Mouse (Mus musculus) small intestine, adult 2 months (tissue): ENCODE results near the gene Lrrc59. TPM values are rescaled to one million over a fixed set of nuclear protein-coding genes. Genes with fewer than 3 reads are reported as not detected.
A peak's percentile ranks its signal among the peaks of the same experiment; 100 is the strongest.

ENCODE experiments used
- H3K27ac ChIP-seq: fragments of 200-500 bp; 2 replicates; pipeline ENCODE4 v1.5.1; 2012; ENCODE audit warnings: low read depth, low read length, control low read depth, inconsistent platforms; ENCODE audit not compliant: insufficient read depth
- H3K27me3 ChIP-seq: fragments of 200-500 bp; 2 replicates; pipeline ENCODE4 v1.6.1; 2012; ENCODE audit warnings: mild to moderate bottlenecking, moderate library complexity, low read length, inconsistent platforms; ENCODE audit not compliant: control insufficient read depth, insufficient read depth
- H3K36me3 ChIP-seq: fragments of 200-500 bp; 2 replicates; pipeline ENCODE4 v1.6.1; 2012; ENCODE audit warnings: mild to moderate bottlenecking, low read length, control low read depth, inconsistent platforms; ENCODE audit not compliant: control insufficient read depth, insufficient read depth
- H3K4me1 ChIP-seq: fragments of 200-500 bp; 2 replicates; pipeline ENCODE4 v1.6.1; 2012; ENCODE audit warnings: low read length, inconsistent platforms, mixed read lengths; ENCODE audit not compliant: control insufficient read depth, insufficient read depth, insufficient read length
- H3K4me3 ChIP-seq: fragments of 200-500 bp; 2 replicates; pipeline ENCODE4 v1.5.1; 2012; ENCODE audit warnings: low read depth, mild to moderate bottlenecking, control low read depth, inconsistent platforms, low read length, moderate library complexity
- CTCF ChIP-seq: fragments of 200-500 bp; IDR thresholded peaks from 2 replicates; pipeline ENCODE4 v1.5.1; 2012; ENCODE audit warnings: low read depth, mild to moderate bottlenecking, control low read depth, inconsistent platforms, low read length, moderate library complexity, mixed read lengths; ENCODE audit not compliant: insufficient replicate concordance, insufficient read length; ENCODE audit errors: extremely low read depth
- POLR2A ChIP-seq: fragments of 200-500 bp; IDR thresholded peaks from 2 replicates; pipeline ENCODE4 v1.6.1; 2012; ENCODE audit warnings: low read depth, mild to moderate bottlenecking, control low read depth, inconsistent platforms, low read length, moderate library complexity
- WGBS: fragments of 180-500 bp; shearing (Covaris S2); methylation state at CpG from one replicate; pipeline ENCODE4 v1.1.7; 2018; 5-methylcytosine and 5-hydroxymethylcytosine counted together
- polyA plus RNA-seq: library from polyadenylated mRNA; depleted of rRNA; stranded (reverse); fragments of >200 nt; gene quantifications from 2 replicates; pipeline ENCODE4 v1.2.3, GENCODE M21; 2012

Lrrc59 gene
- polyA plus RNA-seq, 1 experiment: 169 TPM

- H3K36me3 ChIP-seq: no peaks in the 10 kb centered on the region
- H3K4me3 ChIP-seq: no peak overlapping the region
- no peak for TF ChIP-seq POLR2A
- TF ChIP-seq CTCF: peak; percentile 22; the same call in 1 of the 2 replicates
- WGBS: 78% methylated on average over 6 of the region's 6 CpGs
- H3K4me1 ChIP-seq: peaks cover 23% of the 10 kb centered on the region
- no peak overlapping the region for H3K27ac ChIP-seq
- H3K27me3 ChIP-seq: no peaks in the 10 kb centered on the region
Observed at GRCm38 (mm10) chr11:94598437-94599120, 31.0 kb upstream of the Lrrc59 start.

- no peaks in the 10 kb centered on the region for H3K36me3 ChIP-seq
- peaks cover 29% of the 10 kb centered on the region for H3K4me1 ChIP-seq
- no peaks in the 10 kb centered on the region for H3K27me3 ChIP-seq
- H3K4me3 ChIP-seq: peak overlapping the region; percentile 69; the same call in 1 of the 2 replicates
- TF ChIP-seq POLR2A: no peak
- WGBS: 89% methylated on average over 7 of the region's 7 CpGs
- no peak overlapping the region for H3K27ac ChIP-seq
Observed at GRCm38 (mm10) chr11:94600447-94600846, 29.1 kb upstream of the Lrrc59 start.

GRCm38 (mm10) chr11:94601321-94602281, 28.0 kb upstream of the Lrrc59 start, which contains the start of gene Acsf2:
Gene Acsf2, minus strand, starts transcription at chr11:94601871.
- peak within 1 kb of the TSS; percentile 57 for H3K27ac ChIP-seq
- 2% methylated on average over 52 of the region's 52 CpGs for WGBS
- H3K27me3 ChIP-seq: no peaks in the 10 kb centered on the region
- no peaks in the 10 kb centered on the region for H3K36me3 ChIP-seq
- H3K4me3 ChIP-seq: peak within 1 kb of the TSS; percentile 69
- H3K4me1 ChIP-seq: peaks cover 24% of the 10 kb centered on the region
- TF ChIP-seq CTCF (no peak), POLR2A (no peak)

- Histone ChIP-seq H3K27ac (peak overlapping the region; percentile 74), H3K4me3 (peak overlapping the region; percentile 69), H3K36me3 (no peaks in the 10 kb centered on the region), H3K27me3 (no peaks in the 10 kb centered on the region), H3K4me1 (peaks cover 22% of the 10 kb centered on the region)
- WGBS: 78% methylated on average over 11 of the region's 11 CpGs
- TF ChIP-seq CTCF: no peak
- TF ChIP-seq POLR2A: no peak
Observed at GRCm38 (mm10) chr11:94602356-94602955, 27.1 kb upstream of the Lrrc59 start.

GRCm38 (mm10) chr11:94610744-94611740, 18.5 kb upstream of the Lrrc59 start:
- 63% methylated on average over 4 of the region's 4 CpGs for WGBS
- peaks cover 5% of the 10 kb centered on the region for H3K4me1 ChIP-seq
- TF ChIP-seq POLR2A (no peak), CTCF (no peak)
- peak overlapping the region; percentile 29; the same call in 1 of the 2 replicates for H3K27ac ChIP-seq
- H3K27me3 ChIP-seq: no peaks in the 10 kb centered on the region
- no peak overlapping the region for H3K4me3 ChIP-seq
- no peaks in the 10 kb centered on the region for H3K36me3 ChIP-seq

- Histone ChIP-seq H3K27ac (0 out of 2 replicates have a peak overlapping the region, but pooled peaks have one; percentile 18), H3K4me3 (no peak overlapping the region), H3K4me1 (peaks cover 5% of the 10 kb centered on the region), H3K27me3 (no peaks in the 10 kb centered on the region), H3K36me3 (no peaks in the 10 kb centered on the region)
- TF ChIP-seq CTCF (no peak), POLR2A (no peak)
- WGBS: 28% methylated on average over 4 of the region's 4 CpGs
Observed at GRCm38 (mm10) chr11:94614603-94615002, 15.0 kb upstream of the Lrrc59 start.
